Mouse (Mus musculus) E14TG2a.4 (cell line): ENCODE measurements around the gene Senp1.

Experiments
- CTCF ChIP-seq: conservative IDR thresholded peaks from 2 replicates; pipeline ENCODE4 v1.5.1; 2014; ENCODE audit warnings: low read length
- NANOG ChIP-seq: IDR thresholded peaks from 2 replicates; pipeline ENCODE4 v1.6.1; 2014; ENCODE audit warnings: borderline replicate concordance, low read length, mixed read lengths

DNA sequence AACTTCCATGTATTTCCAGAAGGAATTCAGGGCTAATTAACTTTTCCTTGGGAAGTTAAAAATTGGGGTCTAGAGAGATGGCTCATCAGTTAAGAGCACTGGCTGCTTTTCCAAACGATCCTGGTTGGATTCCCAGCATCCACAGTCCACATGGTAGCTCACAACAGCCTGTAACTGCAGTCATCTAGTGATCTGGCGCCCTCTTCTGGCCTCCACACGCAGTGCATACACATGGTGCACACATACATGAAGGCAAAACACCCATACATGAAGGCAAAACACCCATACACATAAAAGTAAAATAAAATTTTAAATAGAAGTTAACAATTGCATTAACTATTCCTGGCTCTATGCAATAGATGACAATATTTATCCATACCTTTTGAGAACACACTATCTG is 3.4 kb upstream of the Senp1 start:
- TF ChIP-seq CTCF (peak; percentile 72), NANOG (no peak)
